Mouse (Mus musculus): ENCODE measurements around the gene Spata33. TPM values are rescaled to one million over a fixed set of nuclear protein-coding genes. Genes with fewer than 3 reads are reported as not detected.
A peak's percentile ranks its signal among the peaks of the same experiment; 100 is the strongest.
"Not testable (repeated sequence)": the region's sequence is repeated elsewhere in the genome, so short reads cannot be mapped to it uniquely, and the experiment has no call there.

Spata33 gene
- polyA plus RNA-seq, 1 experiment from 2014 or later, result 5.7 TPM

GRCm38 (mm10) chr8:123211876-123212275 lies 756 bp upstream of the Spata33 start:
- H3K27ac ChIP-seq, result no peak overlapping the region
- H3K9ac ChIP-seq, result peak overlapping the region; percentile 80
- H3K9me3 ChIP-seq, result no peaks in the 10 kb centered on the region
- ATAC-seq (ENCODE audit: low FRiP score), result no peak
- H3K4me2 ChIP-seq, result peak overlapping the region; percentile 86
- peaks cover 25% of the 10 kb centered on the region for H3K4me1 ChIP-seq
- no peaks in the 10 kb centered on the region for H3K27me3 ChIP-seq
- H3K36me3 ChIP-seq (replicated peaks), result peaks cover 35% of the 10 kb centered on the region
- WGBS, result 56% methylated on average over 10 of the region's 10 CpGs
- H3K4me3 ChIP-seq (replicated peaks), result peak overlapping the region; percentile 74

- Histone ChIP-seq H3K27me3 (no peaks in the 10 kb centered on the region), H3K9ac (peak overlapping the region; percentile 80), H3K4me2 (peak overlapping the region; percentile 86), H3K27ac (peak overlapping the region; percentile 32; the same call in 1 of the 2 replicates), H3K9me3 (no peaks in the 10 kb centered on the region), H3K36me3 (replicated peaks) (peaks cover 21% of the 10 kb centered on the region), H3K4me3 (replicated peaks) (peak overlapping the region; percentile 74), H3K4me1 (peaks cover 25% of the 10 kb centered on the region)
- 18% methylated on average over 22 of the region's 22 CpGs for WGBS
- ATAC-seq (ENCODE audit: low FRiP score), result peak; percentile 28
These were observed 613 bp downstream of the Spata33 start for GRCm38 (mm10) chr8:123213118-123213772.

- Histone ChIP-seq H3K36me3 (replicated peaks) (no peaks in the 10 kb centered on the region), H3K27me3 (no peaks in the 10 kb centered on the region), H3K4me2 (no peak overlapping the region), H3K27ac (no peak overlapping the region), H3K9ac (no peak overlapping the region), H3K4me1 (peaks cover 25% of the 10 kb centered on the region), H3K4me3 (replicated peaks) (no peak overlapping the region), H3K9me3 (no peaks in the 10 kb centered on the region)
- WGBS, result 84% methylated on average over 3 of the region's 3 CpGs
- no peak for ATAC-seq (ENCODE audit: low FRiP score)
These were observed 2.8 kb downstream of the Spata33 start for GRCm38 (mm10) chr8:123215430-123215829.

GRCm38 (mm10) chr8:123220917-123221316 lies 8.3 kb downstream of the Spata33 start:
- Histone ChIP-seq H3K4me1 (peaks cover 12% of the 10 kb centered on the region), H3K27me3 (no peaks in the 10 kb centered on the region), H3K4me3 (replicated peaks) (no peak overlapping the region), H3K9ac (no peak overlapping the region), H3K4me2 (no peak overlapping the region), H3K36me3 (replicated peaks) (no peaks in the 10 kb centered on the region), H3K9me3 (no peaks in the 10 kb centered on the region), H3K27ac (no peak overlapping the region)
- no peak for ATAC-seq (ENCODE audit: low FRiP score)
- 94% methylated on average over 1 of the region's 1 CpGs for WGBS

- Histone ChIP-seq H3K27ac (peak within 1 kb of the TSS; percentile 84), H3K9me3 (no peaks in the 10 kb centered on the region), H3K36me3 (replicated peaks) (peaks cover 24% of the 10 kb centered on the region), H3K4me1 (peaks cover 12% of the 10 kb centered on the region), H3K4me3 (replicated peaks) (peak within 1 kb of the TSS; percentile 85), H3K27me3 (no peaks in the 10 kb centered on the region), H3K9ac (peak within 1 kb of the TSS; percentile 95), H3K4me2 (peak within 1 kb of the TSS; percentile 95)
- 3% methylated on average over 59 of the region's 59 CpGs for WGBS
- peak; percentile 92 for ATAC-seq (ENCODE audit: low FRiP score)
These were observed 11.9 kb downstream of the Spata33 start, which contains the start of gene Cdk10 for GRCm38 (mm10) chr8:123224278-123225266. Cdk10 (plus strand) TSS chr8:123224842.

GRCm38 (mm10) chr8:123228416-123228815 lies 15.8 kb downstream of the Spata33 start:
- no peak overlapping the region for H3K9ac ChIP-seq
- no peak overlapping the region for H3K4me2 ChIP-seq
- H3K4me3 ChIP-seq (replicated peaks), result no peak overlapping the region
- no peaks in the 10 kb centered on the region for H3K9me3 ChIP-seq
- WGBS, result 100% methylated on average over 1 of the region's 1 CpGs
- H3K27me3 ChIP-seq, result peaks cover 8% of the 10 kb centered on the region
- ATAC-seq (ENCODE audit: low FRiP score), result no peak
- peaks cover 12% of the 10 kb centered on the region for H3K4me1 ChIP-seq
- H3K27ac ChIP-seq, result no peak overlapping the region
- H3K36me3 ChIP-seq (replicated peaks), result peaks cover 27% of the 10 kb centered on the region

GRCm38 (mm10) chr8:123230326-123230725 lies 17.7 kb downstream of the Spata33 start:
- peaks cover 28% of the 10 kb centered on the region for H3K27me3 ChIP-seq
- not testable (repeated sequence) for H3K9ac ChIP-seq; H3K4me2 ChIP-seq; H3K4me3 ChIP-seq (replicated peaks); H3K9me3 ChIP-seq; H3K27ac ChIP-seq; ATAC-seq (ENCODE audit: low FRiP score)
- 87% methylated on average over 11 of the region's 11 CpGs for WGBS
- H3K36me3 ChIP-seq (replicated peaks), result peaks cover 27% of the 10 kb centered on the region
- peaks cover 13% of the 10 kb centered on the region for H3K4me1 ChIP-seq

GRCm38 (mm10) chr8:123231742-123232141 lies 19.1 kb downstream of the Spata33 start:
- Histone ChIP-seq H3K9me3 (no peaks in the 10 kb centered on the region), H3K4me1 (peaks cover 20% of the 10 kb centered on the region), H3K9ac (no peak overlapping the region), H3K36me3 (replicated peaks) (peaks cover 24% of the 10 kb centered on the region), H3K27me3 (peaks cover 42% of the 10 kb centered on the region), H3K27ac (no peak overlapping the region), H3K4me2 (no peak overlapping the region), H3K4me3 (replicated peaks) (no peak overlapping the region)
- no peak for ATAC-seq (ENCODE audit: low FRiP score)
- WGBS, result 66% methylated on average over 5 of the region's 5 CpGs

- Histone ChIP-seq H3K9ac (no peak overlapping the region), H3K4me3 (replicated peaks) (no peak overlapping the region), H3K4me1 (peaks cover 20% of the 10 kb centered on the region), H3K36me3 (replicated peaks) (peaks cover 16% of the 10 kb centered on the region), H3K27ac (no peak overlapping the region), H3K9me3 (no peaks in the 10 kb centered on the region), H3K27me3 (peaks cover 46% of the 10 kb centered on the region), H3K4me2 (no peak overlapping the region)
- no peak for ATAC-seq (ENCODE audit: low FRiP score)
- WGBS, result 62% methylated on average over 7 of the region's 7 CpGs
These were observed 19.9 kb downstream of the Spata33 start for GRCm38 (mm10) chr8:123232553-123232952.

- no peak for ATAC-seq (ENCODE audit: low FRiP score)
- Histone ChIP-seq H3K4me2 (no peak overlapping the region), H3K27ac (no peak overlapping the region), H3K9me3 (no peaks in the 10 kb centered on the region), H3K4me3 (replicated peaks) (no peak overlapping the region), H3K9ac (no peak overlapping the region), H3K36me3 (replicated peaks) (peaks cover 12% of the 10 kb centered on the region), H3K27me3 (peaks cover 46% of the 10 kb centered on the region), H3K4me1 (peaks cover 20% of the 10 kb centered on the region)
- WGBS, result 64% methylated on average over 13 of the region's 13 CpGs
These were observed 20.7 kb downstream of the Spata33 start for GRCm38 (mm10) chr8:123233300-123233699.

GRCm38 (mm10) chr8:123233760-123234159 lies 21.1 kb downstream of the Spata33 start:
- Histone ChIP-seq H3K36me3 (replicated peaks) (peaks cover 9% of the 10 kb centered on the region; the same call in 1 of the 2 replicates), H3K27ac (no peak overlapping the region), H3K27me3 (peaks cover 46% of the 10 kb centered on the region), H3K9ac (no peak overlapping the region), H3K4me2 (no peak overlapping the region), H3K9me3 (no peaks in the 10 kb centered on the region), H3K4me1 (peaks cover 20% of the 10 kb centered on the region), H3K4me3 (replicated peaks) (no peak overlapping the region)
- ATAC-seq (ENCODE audit: low FRiP score), result no peak
- 81% methylated on average over 11 of the region's 11 CpGs for WGBS

GRCm38 (mm10) chr8:123234918-123235519 lies 22.4 kb downstream of the Spata33 start:
- peaks cover 20% of the 10 kb centered on the region for H3K4me1 ChIP-seq
- H3K4me3 ChIP-seq (replicated peaks), result peak overlapping the region; percentile 46
- no peak for ATAC-seq (ENCODE audit: low FRiP score)
- 0 out of 2 replicates have a peak, but pooled peaks cover 3% of the 10 kb centered on the region for H3K36me3 ChIP-seq (replicated peaks)
- H3K9ac ChIP-seq, result no peak overlapping the region; the same call in 1 of the 2 replicates
- H3K27me3 ChIP-seq, result peaks cover 46% of the 10 kb centered on the region
- no peaks in the 10 kb centered on the region for H3K9me3 ChIP-seq
- H3K4me2 ChIP-seq, result peak overlapping the region; percentile 83
- 37% methylated on average over 13 of the region's 13 CpGs for WGBS
- H3K27ac ChIP-seq, result no peak overlapping the region
